Mouse (Mus musculus) kidney, postnatal 0 days (tissue): ENCODE results near the gene Gm27027. TPM values are rescaled to one million over a fixed set of nuclear protein-coding genes. Genes with fewer than 3 reads are reported as not detected.

Experiments
- ATAC-seq: fragments of 200-750 bp; cut with Nextera tagmentation; replicated peaks from 2 replicates; pipeline ENCODE4 v1.8.0; 2017; ENCODE audit warnings: low read depth, moderate number of reproducible peaks, moderate TSS enrichment, moderate library complexity; ENCODE audit not compliant: low FRiP score
- DNase-seq: peaks from one replicate; pipeline ENCODE4 v3.0.0-alpha.2; 2016; ENCODE audit warnings: low spot score
- H3K27ac ChIP-seq: fragments of 300-500 bp; sonication (generic); 2 replicates; pipeline ENCODE4 v1.5.1; 2014; ENCODE audit warnings: mild to moderate bottlenecking
- H3K27me3 ChIP-seq: fragments of 300-500 bp; sonication (generic); 2 replicates; pipeline ENCODE4 v1.6.1; 2014; ENCODE audit warnings: low read length, mixed read lengths; ENCODE audit not compliant: insufficient read depth
- H3K36me3 ChIP-seq: fragments of 300-500 bp; sonication (generic); 2 replicates; pipeline ENCODE4 v1.6.1; 2014; ENCODE audit warnings: low read length, mixed read lengths; ENCODE audit not compliant: insufficient read depth
- H3K4me1 ChIP-seq: fragments of 300-500 bp; sonication (generic); replicated peaks from 2 replicates; pipeline ENCODE4 v1.6.1; 2014; ENCODE audit warnings: antibody characterized with exemption, low read length, mixed read lengths; ENCODE audit not compliant: insufficient read depth
- H3K4me2 ChIP-seq: fragments of 300-500 bp; sonication (generic); 2 replicates; pipeline ENCODE4 v1.6.1; 2014; ENCODE audit warnings: mild to moderate bottlenecking, low read length, moderate library complexity, mixed read lengths
- H3K4me3 ChIP-seq: fragments of 300-500 bp; sonication (generic); replicated peaks from 2 replicates; pipeline ENCODE4 v1.5.1; 2014; ENCODE audit warnings: low read depth, low read length
- H3K9ac ChIP-seq: fragments of 300-500 bp; sonication (generic); 2 replicates; pipeline ENCODE4 v1.6.1; 2014; ENCODE audit warnings: low read depth, low read length
- H3K9me3 ChIP-seq: fragments of 300-500 bp; sonication (generic); replicated peaks from 2 replicates; pipeline ENCODE4 v1.6.1; 2016; ENCODE audit warnings: low read length, inconsistent platforms, mixed read lengths
- CTCF ChIP-seq: IDR thresholded peaks from 2 replicates; pipeline ENCODE4 v1.5.1; 2016; ENCODE audit warnings: antibody characterized with exemption, low read depth, mild to moderate bottlenecking, moderate library complexity
- WGBS: fragments of 180-500 bp; shearing (Covaris S2); extraction: QIAGEN DNeasy Blood & Tissue Kit; methylation state at CpG from one replicate; pipeline ENCODE4 v1.1.7; 2014; 5-methylcytosine and 5-hydroxymethylcytosine counted together
- polyA plus RNA-seq: library from polyadenylated mRNA; unstranded; fragments of >200 nt; fragmentation: Nextera tagmentation; extraction: Ambion mirVana; gene quantifications from 2 replicates; pipeline ENCODE4 v1.2.1, GENCODE M21; 2015

Gene Gm27027
- polyA plus RNA-seq, 1 experiment from 2014 or later = not detected

DNA sequence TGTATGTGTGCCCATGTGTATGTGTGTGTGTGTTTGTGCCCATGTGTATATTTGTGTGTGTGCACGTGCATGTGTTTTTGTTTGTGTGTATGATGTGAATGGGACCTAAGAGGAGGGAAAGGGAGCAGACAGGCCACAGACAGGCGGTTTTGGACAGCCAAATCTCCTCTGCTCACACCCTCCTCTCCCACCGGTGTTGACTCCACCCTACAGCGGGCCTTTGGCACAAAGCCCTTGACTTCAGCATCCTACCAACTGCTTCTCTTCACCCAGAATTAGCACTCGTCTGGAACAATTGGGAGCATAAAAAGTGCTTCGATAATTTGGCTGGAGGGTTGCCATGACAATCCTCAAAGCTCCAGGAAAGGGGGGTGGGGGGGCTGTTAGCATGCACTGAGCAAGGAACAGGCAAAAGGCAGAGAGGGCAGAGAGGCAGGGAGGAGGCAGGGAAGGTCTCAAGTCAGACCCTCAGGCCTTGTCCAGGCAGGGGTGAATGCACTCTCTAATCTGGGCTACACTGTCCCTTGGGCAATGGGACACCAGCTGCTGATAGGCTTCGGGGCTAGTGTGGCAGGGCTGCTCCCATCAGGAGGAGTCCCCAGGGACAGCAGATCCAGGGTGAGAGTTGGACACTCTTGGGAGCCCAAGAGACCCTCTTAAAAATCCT is 31.5 kb downstream of the Gm27027 start:
- Histone ChIP-seq H3K4me3 (no peak overlapping the region), H3K9me3 (no peaks in the 10 kb centered on the region), H3K36me3 (no peaks in the 10 kb centered on the region), H3K4me1 (no peaks in the 10 kb centered on the region), H3K27me3 (no peaks in the 10 kb centered on the region), H3K27ac (no peak overlapping the region), H3K4me2 (no peak overlapping the region), H3K9ac (no peak overlapping the region)
- 55% methylated on average over 7 of the region's 7 CpGs for WGBS
- DNase-seq (no peak), ATAC-seq (no peak)
- TF ChIP-seq CTCF = no peak

DNA sequence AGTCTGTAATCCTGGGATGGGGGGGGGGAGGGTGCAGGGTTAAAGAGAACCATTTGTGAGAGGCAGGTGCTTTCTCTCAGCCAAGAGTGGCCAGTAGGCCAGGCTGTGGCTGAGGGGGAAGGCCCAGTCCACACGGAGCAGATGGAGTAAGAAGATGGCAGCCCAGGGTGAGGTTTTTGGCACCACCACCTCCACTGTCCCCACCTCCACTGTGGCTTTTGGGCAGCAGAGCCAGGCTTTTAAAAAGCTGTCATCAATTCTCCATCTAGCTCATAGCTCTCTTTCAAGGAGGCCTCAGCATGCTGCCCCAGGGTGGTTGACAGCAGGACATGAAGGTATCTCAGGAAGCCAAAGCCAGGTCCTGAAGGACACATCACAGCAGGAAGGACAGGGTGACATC is 32.4 kb downstream of the Gm27027 start:
- H3K36me3 ChIP-seq = no peaks in the 10 kb centered on the region
- TF ChIP-seq CTCF = no peak
- ATAC-seq (no peak), DNase-seq (no peak)
- WGBS = 60% methylated on average over 1 of the region's 1 CpGs
- H3K27me3 ChIP-seq = no peaks in the 10 kb centered on the region
- no peak overlapping the region for H3K27ac ChIP-seq
- H3K4me2 ChIP-seq = no peak overlapping the region
- H3K4me1 ChIP-seq = no peaks in the 10 kb centered on the region
- H3K4me3 ChIP-seq = no peak overlapping the region
- H3K9ac ChIP-seq = no peak overlapping the region
- no peaks in the 10 kb centered on the region for H3K9me3 ChIP-seq

DNA sequence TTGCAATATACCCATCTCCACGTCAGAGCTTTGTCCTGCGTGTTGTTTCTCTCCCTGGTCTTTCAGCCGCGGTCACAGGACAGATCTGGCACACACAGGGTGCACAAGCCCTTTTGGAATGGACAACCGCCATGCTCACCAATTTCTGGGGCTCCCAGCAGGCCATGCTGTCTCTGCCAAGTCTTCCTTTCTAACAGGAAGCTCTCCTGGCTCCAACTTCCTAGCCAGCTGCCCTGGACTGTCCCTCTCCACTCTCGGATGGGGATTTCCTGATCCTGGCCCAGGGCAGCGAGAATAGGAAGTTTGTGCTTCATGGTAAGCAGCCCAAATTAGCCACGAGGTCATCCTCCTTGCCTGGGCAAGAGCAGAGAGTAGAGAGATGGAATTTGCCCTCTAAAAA is 34.4 kb downstream of the Gm27027 start:
- no peak overlapping the region for H3K27ac ChIP-seq
- H3K9ac ChIP-seq = no peak overlapping the region
- TF ChIP-seq CTCF = no peak
- 71% methylated on average over 8 of the region's 8 CpGs for WGBS
- no peaks in the 10 kb centered on the region for H3K36me3 ChIP-seq
- no peak overlapping the region for H3K4me3 ChIP-seq
- no peak overlapping the region for H3K4me2 ChIP-seq
- peaks cover 10% of the 10 kb centered on the region for H3K27me3 ChIP-seq
- ATAC-seq (no peak), DNase-seq (no peak)
- H3K9me3 ChIP-seq = no peaks in the 10 kb centered on the region
- H3K4me1 ChIP-seq = peaks cover 5% of the 10 kb centered on the region; the same call in 1 of the 2 replicates

DNA sequence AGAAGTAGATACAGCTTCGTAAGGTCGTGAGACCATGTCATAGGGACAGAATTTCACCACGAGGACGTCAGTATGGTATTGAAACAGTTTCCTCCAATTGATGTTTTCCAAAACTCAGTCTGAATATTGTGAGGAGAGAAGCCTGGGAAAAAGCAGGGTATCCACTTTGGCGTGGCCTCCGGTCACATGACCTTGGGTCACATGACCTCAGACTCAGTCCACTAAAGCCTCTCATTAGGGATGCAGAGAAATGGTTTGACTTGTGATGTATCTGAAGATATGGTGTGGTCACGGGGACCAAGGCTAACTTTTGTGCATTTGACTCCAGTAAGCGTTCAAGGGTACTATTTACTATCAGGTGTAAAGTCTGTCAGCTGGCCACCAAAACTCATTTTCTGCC is 36.8 kb downstream of the Gm27027 start:
- ATAC-seq = no peak
- H3K27ac ChIP-seq = no peak overlapping the region

DNA sequence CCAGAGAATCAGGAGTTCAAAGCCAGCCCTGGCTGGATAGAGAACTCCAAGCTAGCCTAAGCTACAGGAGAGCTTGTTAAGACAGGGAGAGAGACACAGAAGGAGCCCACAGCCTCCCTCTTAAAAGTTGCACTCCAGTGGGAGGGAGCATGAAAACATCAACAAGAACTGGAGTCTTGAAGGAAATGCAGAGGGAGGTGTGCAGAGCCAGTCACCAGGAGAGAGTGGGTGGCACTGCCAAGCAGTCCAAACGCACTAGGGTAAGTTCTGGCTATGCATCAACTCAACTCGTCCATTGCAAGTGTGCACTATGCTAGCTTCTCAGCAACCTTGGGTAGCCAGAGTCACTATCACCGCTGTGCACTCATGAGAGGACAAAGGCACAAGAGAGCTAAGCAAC is 37.9 kb downstream of the Gm27027 start:
- Histone ChIP-seq H3K36me3 (no peaks in the 10 kb centered on the region), H3K4me1 (peaks cover 26% of the 10 kb centered on the region), H3K27me3 (peaks cover 19% of the 10 kb centered on the region), H3K9ac (no peak overlapping the region), H3K4me2 (no peak overlapping the region), H3K27ac (no peak overlapping the region), H3K4me3 (no peak overlapping the region), H3K9me3 (no peaks in the 10 kb centered on the region)
- no peak for ATAC-seq
- no peak for DNase-seq
- TF ChIP-seq CTCF = no peak
- 76% methylated on average over 3 of the region's 3 CpGs for WGBS

More for the DNA sequence above, 36.8 kb downstream of the Gm27027 start:
- Histone ChIP-seq H3K9me3 (no peaks in the 10 kb centered on the region), H3K27me3 (peaks cover 19% of the 10 kb centered on the region), H3K36me3 (no peaks in the 10 kb centered on the region), H3K4me2 (no peak overlapping the region), H3K4me3 (no peak overlapping the region), H3K9ac (no peak overlapping the region), H3K4me1 (peaks cover 23% of the 10 kb centered on the region)
- TF ChIP-seq CTCF = no peak
- 72% methylated on average over 8 of the region's 8 CpGs for WGBS
- DNase-seq = no peak

DNA sequence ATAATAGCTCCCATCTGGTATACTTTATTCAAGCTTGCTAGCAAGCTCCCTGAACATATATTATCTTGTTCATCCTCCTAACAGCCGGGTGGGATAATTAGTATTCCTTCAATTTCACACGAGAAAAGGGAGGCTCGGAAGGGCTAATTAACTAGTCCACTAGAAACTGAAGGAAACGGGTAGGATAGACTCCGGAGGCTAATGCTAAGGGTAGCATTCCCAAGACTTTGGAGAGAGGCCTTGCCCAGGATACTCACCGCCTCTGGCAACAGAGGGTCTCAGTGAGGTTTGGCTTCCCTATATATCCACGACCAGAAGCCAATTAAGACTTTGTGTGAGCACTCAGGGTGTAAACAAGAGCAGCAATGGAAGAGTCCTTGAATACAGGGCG is 38.4 kb downstream of the Gm27027 start:
- Histone ChIP-seq H3K4me3 (no peak overlapping the region), H3K9me3 (no peaks in the 10 kb centered on the region), H3K4me1 (peaks cover 26% of the 10 kb centered on the region), H3K27me3 (peaks cover 19% of the 10 kb centered on the region), H3K27ac (no peak overlapping the region), H3K36me3 (no peaks in the 10 kb centered on the region), H3K9ac (no peak overlapping the region), H3K4me2 (0 out of 2 replicates have a peak overlapping the region, but pooled peaks have one; percentile 91)
- DNase-seq = no peak
- WGBS = 52% methylated on average over 8 of the region's 8 CpGs
- no peak for TF ChIP-seq CTCF
- ATAC-seq = no peak
